Mouse (Mus musculus) liver, embryonic 14.5 days (tissue): ENCODE results near the gene Lgals12.

Source experiments
- CTCF ChIP-seq: IDR thresholded peaks from 2 replicates; pipeline ENCODE4 v1.5.1; 2016; ENCODE audit warnings: antibody characterized with exemption, low read depth, control low read depth
- EP300 ChIP-seq: IDR thresholded peaks from 2 replicates; pipeline ENCODE4 v1.6.1; 2016; ENCODE audit warnings: antibody characterized with exemption, low read depth

GRCm38 (mm10) chr19:7607690-7608201, 753 bp upstream of the Lgals12 start:
- no peak for TF ChIP-seq EP300
- TF ChIP-seq CTCF = no peak
